Mouse (Mus musculus) embryonic fibroblast, embryonic 13.5 days (primary cell): Measurements from ENCODE around the gene Mfap3. TPM values are rescaled to one million over a fixed set of nuclear protein-coding genes. Genes with fewer than 3 reads are reported as not detected.
A peak's percentile ranks its signal among the peaks of the same experiment; 100 is the strongest.

Source experiments
- H3K27ac ChIP-seq: 2 replicates; pipeline ENCODE4 v1.5.1; 2012; ENCODE audit warnings: low read length, control low read depth, inconsistent platforms; ENCODE audit not compliant: insufficient read depth
- H3K4me1 ChIP-seq: 2 replicates; pipeline ENCODE4 v1.6.1; 2011; ENCODE audit warnings: low read length; ENCODE audit not compliant: control insufficient read depth, insufficient read depth
- H3K4me3 ChIP-seq: 2 replicates; pipeline ENCODE4 v1.5.1; 2011; ENCODE audit warnings: mild to moderate bottlenecking, control low read depth, low read length; ENCODE audit not compliant: insufficient read depth
- CTCF ChIP-seq: IDR thresholded peaks from 2 replicates; pipeline ENCODE4 v1.5.1; 2011; ENCODE audit warnings: mild to moderate bottlenecking, control low read depth, low read length, moderate library complexity, borderline replicate concordance; ENCODE audit not compliant: insufficient read depth
- POLR2A ChIP-seq: IDR thresholded peaks from 2 replicates; pipeline ENCODE4 v1.6.1; 2011; ENCODE audit warnings: low read depth, mild to moderate bottlenecking, control low read depth, low read length, moderate library complexity
- polyA plus RNA-seq: library from polyadenylated mRNA; stranded (reverse); fragments of >200 nt; gene quantifications from 2 replicates; pipeline ENCODE4 v1.2.4, GENCODE M21; 2011; ENCODE audit warnings: low read depth; ENCODE audit not compliant: missing spikeins, insufficient read length

Mfap3 gene
- polyA plus RNA-seq, 1 experiment, result 52.4 TPM

DNA sequence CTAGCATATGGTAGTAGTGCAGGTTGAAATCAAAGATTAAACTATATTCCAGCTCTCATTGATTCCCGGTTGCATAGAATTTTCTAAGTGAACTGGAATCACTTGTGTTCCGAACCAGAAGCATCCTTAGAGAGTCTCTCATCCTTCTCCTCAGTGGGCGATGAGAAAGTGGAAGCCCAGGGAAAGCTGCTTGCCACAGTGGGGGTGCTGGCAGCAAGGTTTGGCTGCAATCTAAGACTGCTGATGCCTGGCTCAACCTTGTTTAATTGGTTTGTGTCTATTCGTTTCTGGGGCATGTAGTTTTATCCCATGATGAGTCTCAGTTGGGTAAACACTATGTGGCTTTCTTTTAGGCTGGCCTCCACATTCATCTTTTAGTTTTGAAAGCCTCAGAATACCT, 9.0 kb downstream of the Mfap3 start:
- Histone ChIP-seq H3K4me1 (no peaks in the 10 kb centered on the region), H3K4me3 (no peak overlapping the region), H3K27ac (no peak overlapping the region)
- TF ChIP-seq POLR2A, result no peak
- no peak for TF ChIP-seq CTCF

DNA sequence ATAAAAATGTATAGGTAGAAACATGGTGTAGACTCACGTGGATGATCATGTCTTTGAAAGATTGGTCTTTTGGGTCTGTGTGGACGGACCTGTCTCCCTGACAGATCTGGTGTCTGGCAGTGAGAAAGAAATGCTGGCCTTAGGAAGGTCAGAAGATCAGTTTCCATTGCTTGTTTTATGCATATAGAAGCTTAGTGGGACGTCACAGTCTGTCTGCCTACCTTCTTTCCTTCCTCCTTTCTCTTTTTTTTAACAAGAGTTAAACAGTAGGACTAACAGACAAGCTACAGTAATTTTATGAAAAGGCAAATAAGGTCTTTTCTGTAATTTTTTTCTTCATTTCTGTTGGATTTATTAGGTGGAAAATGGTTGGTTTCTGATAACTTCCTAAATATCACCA, 10.6 kb downstream of the Mfap3 start:
- no peak for TF ChIP-seq CTCF
- no peak for TF ChIP-seq POLR2A
- Histone ChIP-seq H3K4me3 (no peak overlapping the region), H3K27ac (no peak overlapping the region), H3K4me1 (no peaks in the 10 kb centered on the region)

DNA sequence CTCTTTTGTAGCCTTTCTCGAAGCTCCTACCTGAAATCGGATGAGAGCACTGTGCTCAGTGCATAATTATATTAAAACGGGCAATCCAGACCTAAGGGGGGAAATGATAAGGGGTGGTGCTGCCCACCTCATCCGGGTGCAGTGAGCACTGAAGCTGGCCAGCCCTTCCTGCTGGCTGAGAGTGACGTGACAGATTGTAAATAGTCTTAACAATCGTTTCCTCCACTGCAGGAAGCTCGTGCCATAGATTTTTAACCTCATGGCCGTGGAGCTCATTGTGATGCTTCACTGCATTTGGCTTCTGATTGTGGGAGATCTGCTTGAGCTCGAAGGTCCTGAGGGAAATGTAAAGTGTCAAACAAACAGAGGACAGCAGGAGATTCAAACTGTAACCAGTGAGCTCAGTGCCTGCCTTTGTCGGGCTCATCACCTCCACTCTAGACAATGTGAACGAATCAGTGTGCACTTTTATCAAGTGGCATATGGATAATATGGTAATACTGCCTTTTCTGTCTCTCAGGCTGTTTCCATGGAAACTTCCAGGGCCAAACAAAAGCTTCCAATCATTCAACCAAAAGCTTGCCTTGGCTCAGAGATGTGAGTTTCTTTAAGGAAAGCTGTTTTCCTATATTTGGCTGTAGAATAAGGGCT, 13.0 kb downstream of the Mfap3 start:
- no peaks in the 10 kb centered on the region for H3K4me1 ChIP-seq
- H3K27ac ChIP-seq, result no peak overlapping the region
- TF ChIP-seq CTCF, result no peak
- no peak for TF ChIP-seq POLR2A
- no peak overlapping the region for H3K4me3 ChIP-seq

DNA sequence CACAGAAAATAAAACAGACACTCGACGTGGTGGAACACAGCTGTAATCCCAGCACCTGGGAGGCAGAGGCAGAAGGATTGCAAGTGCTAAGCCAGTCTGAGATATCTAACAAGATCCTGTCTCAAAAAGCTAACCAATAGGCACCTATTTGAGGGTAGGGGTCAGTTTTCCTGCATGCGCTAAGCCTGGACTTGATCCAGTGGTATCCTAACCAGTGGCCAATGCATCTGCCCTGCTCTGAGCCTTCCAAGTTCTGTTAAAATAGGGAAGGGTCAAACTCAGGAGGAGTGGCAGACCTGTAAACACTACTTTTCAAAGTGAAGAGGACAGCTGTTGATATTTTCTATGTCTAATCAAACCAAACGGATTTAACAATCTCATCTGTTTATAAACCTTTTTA, 13.8 kb downstream of the Mfap3 start:
- H3K4me1 ChIP-seq, result no peaks in the 10 kb centered on the region
- H3K4me3 ChIP-seq, result no peak overlapping the region
- H3K27ac ChIP-seq, result no peak overlapping the region
- TF ChIP-seq CTCF (no peak), POLR2A (no peak)

DNA sequence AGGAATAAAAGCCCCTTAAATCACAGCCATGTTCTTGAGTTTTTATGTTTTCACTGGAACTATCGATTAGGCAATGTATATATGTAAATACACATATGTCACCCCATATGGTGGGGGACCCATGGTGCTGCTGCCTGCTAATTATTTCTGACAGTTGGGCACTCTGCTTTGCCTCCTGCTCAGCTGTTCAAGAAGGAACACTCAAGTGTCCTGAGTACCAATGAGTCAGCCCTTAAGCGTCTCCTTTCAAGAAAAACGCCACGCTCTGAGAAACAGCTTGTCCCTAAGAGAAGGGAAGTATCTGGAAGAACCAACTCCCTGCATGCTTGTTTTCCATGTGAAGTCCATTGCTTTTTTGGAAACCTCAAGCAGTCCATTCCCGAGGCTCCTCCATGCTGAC, 17.4 kb downstream of the Mfap3 start:
- Histone ChIP-seq H3K4me1 (no peaks in the 10 kb centered on the region), H3K27ac (no peak overlapping the region), H3K4me3 (no peak overlapping the region)
- TF ChIP-seq CTCF (no peak), POLR2A (no peak)

DNA sequence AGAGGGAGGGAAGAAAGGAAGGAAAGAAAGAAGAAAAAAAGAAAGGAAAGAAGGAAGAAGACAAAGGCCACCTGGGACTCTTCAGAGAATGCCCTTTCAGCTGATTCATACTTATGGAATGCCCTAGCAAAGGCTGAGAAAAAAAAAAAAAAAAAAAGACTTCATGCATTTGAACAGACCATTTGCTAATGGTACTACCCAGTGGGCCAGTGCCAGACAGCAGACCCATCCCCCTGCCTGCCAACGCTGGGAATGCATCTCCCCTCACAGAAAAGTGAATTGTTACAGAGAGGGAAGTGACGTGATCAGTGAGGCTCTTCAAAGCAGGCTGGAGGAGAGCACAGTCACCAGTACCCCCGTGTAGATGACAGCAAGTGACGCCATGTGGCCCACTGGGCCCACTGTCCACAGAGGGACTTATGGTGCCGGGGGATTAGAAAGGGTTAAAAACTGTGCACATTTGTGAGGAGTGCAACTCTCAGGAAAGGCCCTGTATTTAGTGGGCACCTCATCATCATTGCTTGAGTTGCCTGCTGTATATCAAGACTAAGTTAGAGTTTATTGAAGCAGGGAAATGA, 21.5 kb downstream of the Mfap3 start:
- TF ChIP-seq POLR2A, result no peak
- TF ChIP-seq CTCF, result no peak
- Histone ChIP-seq H3K27ac (no peak overlapping the region), H3K4me1 (no peaks in the 10 kb centered on the region), H3K4me3 (no peak overlapping the region)

DNA sequence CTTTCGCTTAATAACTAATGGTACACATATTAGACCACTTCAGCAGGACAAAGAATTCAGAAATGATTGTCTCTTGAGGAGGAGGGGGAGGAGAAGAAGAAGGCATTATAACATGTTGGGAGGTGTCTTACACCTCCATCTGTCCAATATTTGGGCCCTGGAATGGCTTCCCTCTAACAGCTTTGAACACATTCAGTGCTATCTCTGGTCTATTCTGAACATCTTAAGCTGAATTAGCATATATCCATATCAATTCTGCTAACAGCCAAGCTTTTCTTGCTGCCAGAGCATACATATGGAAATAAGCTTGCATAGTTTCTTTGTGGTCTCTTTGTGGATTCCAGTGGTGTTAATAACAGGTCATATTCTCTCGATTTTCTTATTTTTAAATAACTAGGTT, 22.2 kb downstream of the Mfap3 start:
- no peak for TF ChIP-seq CTCF
- no peak for TF ChIP-seq POLR2A
- Histone ChIP-seq H3K4me1 (no peaks in the 10 kb centered on the region), H3K27ac (no peak overlapping the region)

DNA sequence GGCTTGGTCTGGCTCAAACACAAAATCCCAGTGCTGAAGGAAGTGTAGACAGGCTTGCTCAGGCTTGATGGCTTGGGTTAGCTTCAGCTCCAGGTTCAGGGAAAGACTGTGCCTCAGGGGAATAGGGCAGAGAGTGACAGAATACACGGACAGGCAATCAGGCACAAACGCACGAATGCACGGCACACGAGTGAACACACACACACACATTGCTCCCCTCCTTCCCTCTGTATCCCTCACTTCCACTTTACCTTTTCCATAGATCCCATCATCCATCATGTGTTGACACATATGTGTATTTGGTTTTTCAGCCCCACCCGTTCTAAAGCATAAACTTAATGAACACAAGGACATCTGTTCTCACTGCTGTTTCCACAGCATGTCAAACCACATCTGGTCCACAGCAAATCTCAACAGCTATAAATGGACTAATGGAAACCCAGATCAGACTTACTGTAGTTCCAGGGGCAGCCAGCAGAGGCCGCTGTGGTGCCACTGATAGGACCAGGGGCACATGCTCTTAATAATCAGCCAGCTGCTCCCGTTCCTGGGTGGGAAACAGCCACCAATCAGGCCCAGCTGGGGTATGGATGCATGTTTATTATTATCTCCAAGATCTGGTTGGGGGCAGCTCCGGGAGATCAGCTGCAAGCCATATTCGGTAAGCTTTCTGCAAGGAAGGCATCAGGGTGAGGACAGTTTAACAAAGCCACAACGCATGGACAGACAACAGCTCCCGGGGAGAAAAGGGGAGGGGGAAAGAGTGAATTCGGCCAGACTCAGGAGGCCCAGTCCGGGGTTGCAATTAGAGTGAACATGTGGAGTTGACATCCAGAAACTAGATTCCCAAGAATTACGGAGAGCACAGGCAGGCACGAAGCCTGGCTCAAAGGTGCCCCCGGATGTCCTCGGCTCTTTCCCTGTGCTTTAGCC, 30.4 kb downstream of the Mfap3 start:
- Histone ChIP-seq H3K4me1 (no peaks in the 10 kb centered on the region), H3K27ac (no peak overlapping the region), H3K4me3 (no peak overlapping the region)
- peak; percentile 84 for TF ChIP-seq CTCF
- no peak for TF ChIP-seq POLR2A

More for the DNA sequence above, 22.2 kb downstream of the Mfap3 start:
- no peak overlapping the region for H3K4me3 ChIP-seq

DNA sequence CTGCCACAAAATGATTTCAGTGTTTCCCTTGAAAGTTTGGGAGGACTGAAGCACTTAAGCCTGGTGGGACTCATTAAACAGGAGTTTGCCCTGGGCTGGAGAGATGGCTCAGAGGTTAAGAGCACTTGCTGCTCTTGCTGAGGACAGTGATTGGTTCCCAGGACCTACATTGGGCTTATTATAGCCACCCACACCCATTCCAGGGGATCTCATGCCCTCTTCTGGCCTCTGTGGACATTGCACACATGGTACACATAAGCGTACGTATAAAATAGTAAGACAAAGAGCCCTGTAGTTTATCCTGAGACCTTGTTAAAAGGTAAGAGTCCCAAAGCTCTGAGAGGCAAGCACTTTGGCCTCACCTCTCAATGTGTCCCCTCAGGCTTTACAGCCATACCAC, 31.8 kb downstream of the Mfap3 start:
- Histone ChIP-seq H3K27ac (no peak overlapping the region), H3K4me1 (no peaks in the 10 kb centered on the region), H3K4me3 (no peak overlapping the region)
- TF ChIP-seq CTCF (no peak), POLR2A (no peak)

DNA sequence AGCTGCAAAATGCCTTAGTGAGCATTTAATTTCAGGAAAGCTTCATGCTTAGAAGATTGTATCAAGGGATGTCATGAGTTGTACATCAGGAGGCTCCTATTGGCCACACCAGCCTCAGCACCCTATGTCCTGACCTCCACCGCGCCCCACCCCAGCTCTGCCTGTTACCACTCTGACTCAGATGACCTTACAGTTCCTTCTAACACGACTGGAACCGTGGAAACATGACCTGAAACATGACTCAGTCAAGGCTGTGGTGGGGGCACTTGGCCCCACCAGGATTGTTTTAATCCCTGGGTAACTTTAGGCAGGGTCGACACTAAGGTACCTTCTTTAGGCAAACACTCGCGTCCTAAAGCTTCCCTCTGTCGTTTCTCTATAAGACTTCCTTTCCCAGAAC, 32.6 kb downstream of the Mfap3 start:
- no peak overlapping the region for H3K4me3 ChIP-seq
- no peak overlapping the region for H3K27ac ChIP-seq
- H3K4me1 ChIP-seq, result no peaks in the 10 kb centered on the region

More for the DNA sequence above, 32.6 kb downstream of the Mfap3 start:
- no peak for TF ChIP-seq POLR2A
- no peak for TF ChIP-seq CTCF
